Mouse (Mus musculus): Measurements from ENCODE around the gene Dmd.

Dmd gene

DNA sequence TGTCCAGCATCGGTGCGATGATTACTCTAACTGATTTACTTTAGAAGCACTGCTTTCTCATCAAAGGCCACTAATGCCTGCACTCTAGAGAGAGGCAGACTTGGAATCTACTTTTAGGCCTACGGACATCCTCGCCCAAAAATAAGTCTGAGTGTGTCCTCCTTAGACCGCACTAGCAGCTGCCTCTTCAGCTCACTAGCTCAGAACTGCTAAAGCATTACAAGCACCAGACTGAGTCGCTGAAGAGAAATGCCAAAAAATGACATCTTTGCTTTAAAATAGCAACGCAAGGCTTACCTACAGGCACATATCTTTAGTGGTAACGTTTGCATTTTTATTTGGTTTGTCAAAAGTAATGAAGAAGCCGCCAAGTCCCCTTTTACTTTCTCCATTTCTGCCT is 2098.0 kb downstream of the Dmd start:
- in situ Hi-C loops (cut with MboI; ENCODE audit: low sequenced_read_pairs) = no loop called here

DNA sequence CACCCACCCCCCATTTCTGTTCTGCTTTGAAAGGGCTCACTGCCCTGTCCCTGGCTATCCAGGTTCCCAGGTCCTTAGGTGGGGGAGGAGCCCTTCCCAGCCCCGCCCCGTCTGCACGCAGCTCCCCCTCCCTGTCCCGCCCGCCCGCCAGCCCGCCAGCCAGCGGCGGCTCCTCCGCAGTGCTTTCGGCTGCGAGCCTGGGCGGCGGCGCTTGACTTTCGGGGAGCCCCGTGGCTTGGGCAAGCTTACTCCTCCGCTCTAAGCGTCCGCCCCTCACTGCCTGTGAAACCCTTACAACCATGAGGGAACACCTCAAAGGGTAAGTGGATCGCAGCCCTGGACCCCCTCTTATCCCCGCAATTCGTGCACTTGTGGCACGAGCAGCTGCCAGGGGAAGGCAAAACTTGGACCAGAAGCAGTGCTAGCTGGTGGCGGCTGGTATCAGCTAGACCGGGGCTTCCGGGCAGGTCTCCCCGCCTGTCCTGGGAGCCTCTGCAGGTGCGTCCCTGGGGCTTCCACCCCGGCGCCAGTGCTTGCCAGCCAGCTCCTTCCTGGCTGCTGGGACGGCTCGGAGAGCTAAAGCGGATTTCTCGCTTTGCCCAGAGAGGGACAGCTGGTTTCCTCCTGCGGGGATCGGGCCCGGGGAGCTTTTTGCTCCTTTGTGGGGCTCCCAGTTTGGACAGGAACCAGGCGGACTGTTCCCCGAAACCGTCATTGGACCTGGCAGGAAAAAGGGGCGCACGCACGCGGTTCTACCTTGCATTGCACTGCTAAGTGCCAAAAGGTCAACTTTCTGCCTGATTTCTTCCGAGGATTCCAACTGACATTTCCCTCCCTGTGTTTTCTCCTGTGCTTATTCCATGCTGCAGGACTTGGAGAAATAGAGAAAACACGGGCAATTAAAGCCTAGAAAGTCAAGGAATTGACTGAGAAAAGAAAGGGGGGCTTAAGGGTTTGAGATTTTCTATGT is 2099.8 kb downstream of the Dmd start:
- in situ Hi-C loops (cut with MboI; ENCODE audit: low sequenced_read_pairs) = no loop called here

DNA sequence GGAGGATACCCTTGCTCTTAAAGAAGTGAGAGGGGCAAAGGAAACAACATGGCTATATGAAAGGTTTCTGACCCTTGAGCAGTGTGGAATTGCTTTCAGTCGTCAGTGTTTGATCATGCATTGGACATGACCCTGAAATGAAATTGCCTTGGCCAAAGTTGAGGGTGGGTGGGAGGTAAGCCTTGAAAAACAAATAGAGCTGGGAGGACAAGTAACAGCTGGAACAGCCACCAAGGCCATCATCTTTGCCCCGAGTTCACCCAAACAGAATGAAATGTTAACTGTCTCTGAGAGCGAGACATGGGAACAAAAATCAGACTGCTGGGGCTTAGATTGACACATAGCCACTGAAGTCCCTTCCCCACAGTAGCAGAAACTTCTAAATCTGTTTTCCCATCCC is 2100.9 kb downstream of the Dmd start:
- in situ Hi-C loops (cut with MboI; ENCODE audit: low sequenced_read_pairs) = no loop called here

DNA sequence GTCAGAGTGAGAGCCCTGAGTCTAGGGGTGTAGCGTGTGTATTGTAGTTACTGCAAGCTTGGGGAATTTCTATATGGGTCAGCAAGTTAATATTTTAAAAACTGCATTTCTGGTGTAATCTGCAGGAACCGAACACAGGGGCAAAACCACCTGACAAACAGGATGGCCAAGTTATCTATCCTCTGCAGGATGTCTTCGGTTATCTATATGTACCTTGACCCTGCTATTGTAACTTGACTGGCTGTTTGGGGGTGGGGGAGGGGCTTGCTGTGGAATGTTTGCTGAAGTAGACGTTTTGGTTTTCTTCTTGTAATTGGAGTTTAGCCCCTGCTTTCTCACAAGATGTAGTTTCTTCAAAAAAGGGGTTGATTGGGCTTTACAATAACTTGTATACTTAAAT is 2124.9 kb downstream of the Dmd start:
- in situ Hi-C loops (cut with MboI; ENCODE audit: low sequenced_read_pairs) = no loop called here

DNA sequence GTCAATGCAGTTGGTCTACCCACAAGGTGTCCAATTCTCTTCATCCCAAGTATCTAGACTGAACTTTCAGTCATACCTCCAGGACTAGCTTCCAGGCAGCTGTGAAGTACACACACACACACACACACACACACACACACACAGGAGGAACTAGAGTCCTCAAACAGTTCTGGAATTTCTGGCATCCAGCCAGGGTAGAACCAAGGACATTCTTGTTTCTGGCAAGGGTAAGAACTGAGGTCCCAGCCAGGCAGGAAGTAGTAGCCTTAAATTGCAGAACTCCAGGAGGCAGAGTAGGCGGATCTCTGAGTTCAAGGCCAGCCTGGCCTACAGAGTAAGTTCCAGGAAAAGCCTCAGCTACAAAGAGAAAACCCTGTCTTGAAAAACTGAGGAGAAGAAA is 2128.2 kb downstream of the Dmd start:
- in situ Hi-C loops (cut with MboI; ENCODE audit: low sequenced_read_pairs) = no loop called here

DNA sequence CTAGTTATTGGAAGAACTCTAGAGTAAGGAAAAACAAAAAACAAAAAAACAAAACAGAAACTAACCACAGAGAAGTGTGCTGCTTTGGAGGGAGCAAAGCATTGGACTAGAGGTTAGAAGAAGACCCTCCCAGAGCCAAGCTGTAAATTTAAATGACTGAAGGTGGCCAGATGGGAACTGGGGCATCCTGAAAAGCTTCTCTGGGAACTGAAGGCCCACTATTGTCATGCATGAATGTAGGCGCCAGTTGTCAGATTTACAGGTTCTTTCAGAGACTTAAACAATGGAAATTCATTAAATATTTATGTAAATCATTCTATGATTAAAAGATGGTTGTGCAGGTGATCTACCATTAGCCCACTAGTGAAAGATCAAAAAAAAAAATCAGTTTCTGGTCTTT is 2128.9 kb downstream of the Dmd start:
- in situ Hi-C loops (cut with MboI; ENCODE audit: low sequenced_read_pairs) = no loop called here

DNA sequence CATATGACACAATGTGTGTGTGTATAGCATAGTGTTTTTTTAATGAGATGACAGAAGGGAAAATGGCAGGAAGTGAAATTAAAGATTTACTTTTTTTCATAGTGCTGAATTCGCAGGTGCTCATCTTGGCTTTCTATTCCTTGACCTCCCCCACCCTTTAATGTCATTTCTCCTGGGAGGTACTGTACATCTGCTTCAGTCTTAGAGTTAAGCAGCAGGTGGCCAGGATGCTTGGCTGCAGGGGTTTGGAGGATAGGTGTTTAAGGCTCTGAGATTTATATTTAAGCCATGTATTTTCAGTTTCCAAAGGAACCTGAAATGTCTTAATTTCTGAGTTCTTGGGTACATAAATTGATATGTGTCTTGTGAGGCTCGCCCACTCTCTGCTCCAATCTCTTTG is 2130.5 kb downstream of the Dmd start:
- in situ Hi-C loops (cut with MboI; ENCODE audit: low sequenced_read_pairs) = no loop called here

DNA sequence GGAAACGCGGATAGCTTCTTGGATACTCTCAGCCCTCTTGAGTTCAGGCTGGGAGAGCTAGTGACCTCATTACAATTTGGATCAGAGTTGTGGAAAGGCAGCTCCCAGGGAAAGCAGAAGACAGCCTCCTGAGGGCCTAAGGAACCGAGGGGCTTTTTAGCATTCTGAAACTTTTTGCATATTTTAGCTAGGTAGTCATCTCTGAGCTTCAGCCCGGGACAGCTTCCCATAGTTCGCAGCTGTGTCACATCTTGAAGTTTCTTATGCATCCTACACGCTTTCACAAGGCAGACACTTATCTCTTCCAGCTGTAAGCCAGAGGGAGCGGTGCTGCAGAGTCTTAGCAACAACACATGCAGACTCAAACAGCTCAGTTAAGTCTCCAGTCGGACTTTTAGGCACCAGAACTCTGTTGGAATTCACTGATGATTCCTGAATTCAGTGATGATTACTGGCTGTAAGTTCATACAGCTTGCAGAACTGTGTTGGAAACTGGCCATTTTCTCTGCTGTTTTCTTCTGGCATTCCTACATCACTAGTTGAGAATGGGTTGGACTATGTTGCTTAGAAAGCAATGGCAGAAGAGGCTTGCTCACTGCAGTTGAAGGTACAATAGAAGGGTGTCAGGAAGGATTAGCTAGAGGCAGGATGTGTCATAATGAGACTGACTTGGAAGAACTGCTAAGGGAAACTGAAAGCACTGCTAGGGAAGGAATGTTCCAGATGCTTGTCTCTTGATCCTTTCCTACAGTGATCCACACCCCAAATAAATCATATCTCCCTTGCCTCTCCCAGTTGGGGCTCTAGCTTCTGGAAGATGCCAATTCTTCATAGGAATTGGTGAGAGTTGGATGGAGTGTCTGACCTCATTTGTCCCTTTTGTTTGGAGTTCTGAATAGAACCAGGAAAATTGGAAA is 2135.8 kb downstream of the Dmd start:
- in situ Hi-C loops (cut with MboI; ENCODE audit: low sequenced_read_pairs) = no loop called here

DNA sequence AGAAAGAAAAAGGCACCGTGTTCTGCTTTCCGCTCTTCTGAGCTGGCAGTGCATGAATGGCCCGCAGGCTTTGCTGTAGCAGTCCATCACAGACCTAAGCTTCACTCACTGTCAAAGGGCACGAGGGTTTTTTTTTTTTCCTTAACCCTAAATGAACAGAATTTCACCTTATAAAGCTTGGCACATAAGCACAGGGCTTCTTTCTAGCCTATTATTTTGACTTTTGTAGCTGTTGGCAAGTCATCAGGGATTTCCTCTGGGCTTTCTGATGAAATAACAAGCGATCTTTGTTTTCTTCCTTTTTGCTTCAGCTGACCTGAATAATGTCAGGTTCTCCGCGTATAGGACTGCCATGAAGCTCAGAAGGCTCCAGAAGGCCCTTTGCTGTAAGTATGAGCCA is 2140.8 kb downstream of the Dmd start:
- in situ Hi-C loops (cut with MboI; ENCODE audit: low sequenced_read_pairs) = no loop called here

DNA sequence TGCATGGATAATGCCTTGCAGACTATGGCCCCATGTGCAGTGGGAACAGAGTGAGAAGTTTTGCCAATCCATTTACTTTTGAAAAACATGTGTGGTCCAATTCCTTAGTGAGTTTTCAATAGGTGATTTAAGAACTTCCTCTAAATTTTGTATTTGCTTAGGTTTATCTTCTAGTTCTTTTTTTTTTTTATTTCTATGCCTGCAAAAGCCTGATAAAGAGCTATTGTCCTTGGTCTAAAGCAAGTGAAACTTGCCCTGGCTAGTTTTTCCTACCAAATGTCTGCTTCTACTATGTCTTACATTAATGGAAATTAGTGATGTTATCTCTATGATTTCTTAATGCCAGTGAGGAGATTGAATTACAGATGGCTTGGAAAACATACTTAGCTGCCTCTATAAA is 2144.7 kb downstream of the Dmd start:
- in situ Hi-C loops (cut with MboI; ENCODE audit: low sequenced_read_pairs) = no loop called here

DNA sequence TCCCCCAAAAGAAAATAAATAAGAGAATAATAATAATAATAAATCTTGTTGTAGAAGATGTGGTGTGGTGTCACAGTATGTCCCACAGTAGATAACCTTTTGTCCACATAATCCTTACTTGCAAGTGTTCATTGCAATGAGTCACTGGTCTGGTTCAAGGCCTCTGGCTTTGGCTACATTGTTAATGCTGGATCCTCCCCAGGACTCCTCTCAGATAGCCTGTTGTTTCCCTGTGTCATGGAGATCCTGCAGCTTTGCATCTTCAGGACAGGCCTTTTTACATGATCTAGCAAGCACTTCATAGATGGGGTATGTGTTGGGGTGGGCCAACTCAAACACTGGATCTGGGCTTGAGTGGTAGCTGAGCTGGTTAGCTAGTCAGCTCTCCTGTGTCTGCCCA is 2150.0 kb downstream of the Dmd start:
- in situ Hi-C loops (cut with MboI; ENCODE audit: low sequenced_read_pairs) = no loop called here

DNA sequence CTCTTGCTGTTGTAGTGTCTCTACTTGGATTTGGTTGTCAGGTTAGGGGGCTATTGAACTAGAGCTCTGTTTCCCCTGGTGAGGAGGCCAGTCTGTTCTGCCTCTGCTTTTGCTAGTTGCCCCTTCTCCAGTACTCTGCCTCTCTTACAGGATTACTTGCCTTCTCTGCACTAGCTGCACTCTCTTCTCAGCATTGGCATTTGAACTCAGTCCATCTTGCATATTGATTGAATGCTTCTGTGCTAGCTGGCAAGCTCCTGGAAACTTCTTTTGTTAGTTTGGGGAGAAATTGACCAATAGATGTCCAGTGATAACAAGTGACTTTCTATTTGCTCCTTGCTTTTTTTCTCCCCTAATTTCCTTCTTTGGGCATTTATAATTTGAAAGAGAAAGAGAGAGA is 2163.7 kb downstream of the Dmd start:
- in situ Hi-C loops (cut with MboI; ENCODE audit: low sequenced_read_pairs) = no loop called here

DNA sequence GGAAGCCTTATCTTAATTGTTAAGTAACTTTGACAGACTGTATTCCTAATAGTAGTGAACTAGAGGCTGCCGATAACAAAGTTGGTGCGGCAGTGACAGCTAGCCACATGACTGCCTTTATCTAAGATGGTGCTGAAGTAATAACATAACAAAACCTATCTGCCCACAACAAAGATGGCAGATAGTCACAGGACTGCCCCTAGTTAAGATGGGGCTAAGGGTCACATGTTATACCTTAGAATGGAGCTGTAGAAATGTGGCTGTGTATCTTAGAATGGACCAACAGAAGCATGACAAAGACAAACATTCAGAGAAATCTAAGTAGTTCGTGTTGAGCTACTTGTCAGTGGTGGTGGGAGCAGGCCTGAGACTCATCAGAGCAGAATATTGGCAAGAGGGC is 2184.0 kb downstream of the Dmd start:
- in situ Hi-C loops (cut with MboI; ENCODE audit: low sequenced_read_pairs) = no loop called here

DNA sequence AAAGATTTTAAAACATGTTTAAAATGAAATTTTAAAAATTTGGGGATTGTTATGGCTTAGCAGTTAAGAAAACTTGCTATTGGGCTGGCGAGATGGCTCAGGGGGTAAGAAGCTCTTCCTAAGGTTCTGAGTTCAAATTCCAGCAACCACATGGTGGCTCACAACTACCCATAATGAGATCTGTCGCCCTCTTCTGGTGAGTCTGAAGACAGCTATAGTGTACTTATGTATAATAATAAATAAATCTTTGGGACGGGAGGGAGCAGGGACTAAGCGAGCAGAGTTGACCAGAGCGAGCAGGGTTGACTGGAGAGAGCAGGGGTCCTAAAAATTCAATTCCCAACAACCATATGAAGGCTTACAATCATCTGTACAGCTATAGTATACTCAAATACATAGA is 2188.6 kb downstream of the Dmd start:
- in situ Hi-C loops (cut with MboI; ENCODE audit: low sequenced_read_pairs) = no loop called here

DNA sequence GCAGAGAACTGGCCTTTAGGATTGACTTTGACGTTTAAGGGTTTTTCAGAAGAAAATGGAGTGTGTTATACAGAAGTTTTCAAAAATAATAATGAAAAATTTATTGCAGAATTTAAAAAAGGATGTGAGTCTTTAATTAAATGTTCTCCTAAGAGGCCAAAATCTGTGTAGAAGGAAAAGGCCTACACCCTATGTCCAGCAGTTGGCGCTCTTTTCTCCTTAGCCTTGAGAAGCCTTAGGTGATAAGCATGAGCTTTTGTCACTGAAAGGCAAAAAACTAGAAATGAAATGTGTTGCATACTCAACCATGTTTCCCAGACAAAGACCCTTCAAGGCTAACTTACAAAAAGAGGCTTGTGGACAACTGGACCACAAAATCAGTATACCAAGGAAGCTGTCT is 2222.6 kb downstream of the Dmd start:
- in situ Hi-C loops (cut with MboI; ENCODE audit: low sequenced_read_pairs) = loop anchor here (25.0 kb wide), 1 partner anchor 141 kb away; no protein-coding TSS in a partner anchor

DNA sequence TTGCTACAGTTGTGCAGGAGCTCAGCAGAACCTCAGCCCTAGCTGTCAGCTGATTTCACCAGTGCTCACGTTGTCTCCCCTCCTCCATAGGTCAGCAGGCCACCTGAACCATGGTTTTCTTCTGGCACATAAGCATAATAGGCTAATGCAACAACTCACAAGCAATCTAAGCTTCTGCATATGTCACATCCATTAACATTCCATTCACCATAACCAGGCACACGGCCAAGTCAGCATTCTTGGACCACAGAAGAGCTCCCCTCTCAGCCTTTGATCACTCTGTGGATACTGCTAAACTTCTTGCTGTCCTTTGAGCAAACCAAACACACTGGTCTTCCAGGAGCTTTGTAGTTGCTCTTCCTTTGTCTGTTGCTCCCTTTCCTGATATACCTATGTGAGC is 2238.9 kb downstream of the Dmd start:
- in situ Hi-C loops (cut with MboI; ENCODE audit: low sequenced_read_pairs) = no loop called here

DNA sequence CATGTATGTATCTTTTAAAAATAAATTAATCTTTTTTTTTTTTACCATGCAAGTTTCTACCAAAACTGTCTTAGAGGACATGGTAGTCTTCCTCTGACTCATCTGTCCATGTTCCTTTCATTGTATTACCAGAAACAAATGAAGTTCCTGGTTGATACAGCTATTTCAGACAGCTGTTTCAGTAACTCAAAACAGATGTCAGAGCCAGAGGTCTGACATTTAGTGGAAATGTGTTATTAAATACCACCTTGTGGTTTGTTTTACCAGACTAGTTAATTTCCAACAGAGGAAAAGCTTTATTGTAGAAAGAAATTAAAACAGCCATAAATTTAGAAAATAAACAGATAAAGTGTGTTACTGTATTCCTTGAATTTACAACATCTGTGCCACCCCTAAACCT is 2245.2 kb downstream of the Dmd start:
- in situ Hi-C loops (cut with MboI; ENCODE audit: low sequenced_read_pairs) = no loop called here

DNA sequence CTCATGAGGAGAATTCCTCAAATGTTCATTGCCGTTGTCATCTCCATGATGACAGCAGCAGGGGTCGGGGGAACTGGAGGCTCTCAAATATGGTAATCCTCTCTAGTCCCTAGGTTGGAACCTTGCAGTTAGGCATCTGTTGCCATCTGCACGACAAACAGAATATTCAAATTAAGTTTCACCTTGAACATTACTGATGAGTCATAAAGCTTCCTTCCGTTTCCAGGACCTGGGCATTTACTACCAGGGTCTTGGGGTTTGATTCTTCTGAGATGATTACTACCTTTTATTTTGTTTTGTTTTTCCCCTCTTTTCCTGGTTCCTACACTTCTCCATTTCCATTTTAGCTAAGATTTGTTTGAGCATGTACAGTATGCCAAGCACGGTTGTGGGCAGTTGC is 2249.0 kb downstream of the Dmd start:
- in situ Hi-C loops (cut with MboI; ENCODE audit: low sequenced_read_pairs) = no loop called here

DNA sequence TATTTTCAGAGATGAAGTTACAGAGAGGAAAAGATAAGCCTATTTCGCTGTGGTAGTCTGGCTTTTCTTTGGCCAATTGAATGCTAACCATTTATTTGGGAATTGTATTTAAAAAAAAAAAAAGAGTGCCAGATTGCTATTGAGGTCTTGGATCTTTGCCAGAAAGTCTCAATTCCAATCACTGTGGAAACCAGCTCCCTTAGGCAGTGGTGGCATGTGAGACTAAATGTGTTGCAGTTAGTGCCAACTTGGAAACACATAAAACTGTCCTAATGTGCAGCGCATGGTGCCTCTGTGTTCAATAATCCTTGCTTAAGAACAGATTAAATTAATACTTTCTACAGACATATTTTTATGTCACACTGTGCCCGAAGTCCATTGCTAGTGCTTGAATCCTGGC is 2250.7 kb downstream of the Dmd start:
- in situ Hi-C loops (cut with MboI; ENCODE audit: low sequenced_read_pairs) = no loop called here

DNA sequence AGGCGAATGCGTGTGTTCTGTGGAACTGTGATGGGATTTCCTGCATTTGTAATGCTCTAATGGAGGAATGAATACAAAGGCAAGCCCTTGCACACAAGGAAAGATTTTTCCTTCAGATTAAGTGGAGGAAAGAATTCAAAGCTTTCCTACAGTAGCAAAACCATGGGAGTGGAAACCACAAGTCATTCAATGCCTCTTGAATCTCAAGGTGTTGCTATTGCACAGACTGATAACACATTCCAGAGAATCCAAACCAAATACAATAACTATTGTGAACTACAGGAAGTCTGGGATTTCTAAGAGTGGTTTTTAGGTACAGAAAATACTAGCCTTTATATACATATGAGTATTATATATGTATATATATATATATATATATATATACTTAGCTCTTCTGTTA is 2258.3 kb downstream of the Dmd start:
- in situ Hi-C loops (cut with MboI; ENCODE audit: low sequenced_read_pairs) = no loop called here

DNA sequence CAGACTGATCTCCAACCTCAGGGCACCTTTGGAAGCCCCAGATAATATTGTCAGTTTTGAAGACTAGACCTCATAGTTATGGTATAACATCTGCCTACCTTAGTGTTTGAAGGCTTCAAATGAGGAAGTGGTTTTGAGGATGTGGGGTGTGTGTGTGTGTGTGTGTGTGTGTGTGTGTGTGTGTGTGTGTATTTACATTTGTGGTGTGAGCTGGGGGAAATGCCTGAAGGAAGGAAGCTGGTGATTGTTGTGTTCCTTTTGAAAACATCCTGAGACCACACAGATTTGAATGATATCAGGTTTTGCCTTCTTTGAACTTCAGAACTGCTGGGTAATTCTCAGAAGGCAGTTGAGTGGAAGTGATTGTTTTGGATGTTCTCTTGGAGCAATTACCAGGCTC is 2278.2 kb downstream of the Dmd start:
- in situ Hi-C loops (cut with MboI; ENCODE audit: low sequenced_read_pairs) = no loop called here

DNA sequence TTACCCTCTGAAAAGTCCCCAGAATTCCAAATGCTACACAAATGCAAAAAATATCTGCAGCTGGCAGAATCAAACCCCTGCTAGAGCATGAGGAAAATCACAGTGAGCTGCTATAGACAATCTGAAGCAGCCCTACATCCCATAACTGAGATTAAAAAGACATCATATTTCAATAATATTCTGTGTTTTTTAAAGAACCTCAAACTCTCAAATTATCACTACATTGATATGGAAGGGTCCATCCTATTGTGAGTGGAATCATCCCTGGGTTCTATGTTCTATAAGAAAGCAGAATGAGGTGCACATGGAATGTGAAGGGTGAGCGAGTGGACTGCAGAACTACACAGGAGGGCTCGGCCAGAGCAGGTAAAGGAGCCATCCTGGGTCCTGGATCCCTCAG is 2300.7 kb downstream of the Dmd start, which contains the start of gene Fthl17a:
Gene Fthl17a, plus strand, starts transcription at position 301 of the 400 bp plus-strand sequence.
- in situ Hi-C loops (cut with MboI; ENCODE audit: low sequenced_read_pairs) = no loop called here
